Mouse (Mus musculus) liver, embryonic 11.5 days (tissue): ENCODE measurements at regions not wholly inside any gene's neighbourhood (a gene's known extent, or its start where the extent isn't known, plus 50 kb on each side); places are given as distances from the start of the nearest gene placed in this dataset.

Experiments used
- ATAC-seq: fragments of 200-750 bp; cut with Nextera tagmentation; replicated peaks from 2 replicates; pipeline ENCODE4 v1.8.0; 2017; ENCODE audit warnings: moderate number of reproducible peaks, mild to moderate bottlenecking, moderate TSS enrichment, moderate library complexity; ENCODE audit not compliant: low FRiP score
- DNase-seq: peaks from one replicate; pipeline ENCODE4 v3.0.0-alpha.2; 2017; ENCODE audit warnings: low spot score
- H3K27ac ChIP-seq: fragments of 300-500 bp; sonication (generic); 2 replicates; pipeline ENCODE4 v1.5.1; 2014; ENCODE audit warnings: mild to moderate bottlenecking, low read depth, low read length, control low read depth
- H3K27me3 ChIP-seq: fragments of 300-500 bp; sonication (generic); replicated peaks from 2 replicates; pipeline ENCODE4 v1.6.1; 2014; ENCODE audit warnings: low read length, mixed read lengths; ENCODE audit not compliant: control insufficient read depth, insufficient read depth
- H3K36me3 ChIP-seq: fragments of 300-500 bp; sonication (generic); 2 replicates; pipeline ENCODE4 v1.6.1; 2014; ENCODE audit warnings: mild to moderate bottlenecking, low read length, moderate library complexity, mixed read lengths; ENCODE audit not compliant: control insufficient read depth, insufficient read depth
- H3K4me1 ChIP-seq: fragments of 300-500 bp; sonication (generic); replicated peaks from 2 replicates; pipeline ENCODE4 v1.6.1; 2014; ENCODE audit warnings: low read length, mixed read lengths; ENCODE audit not compliant: control insufficient read depth, insufficient read depth
- H3K4me2 ChIP-seq: fragments of 300-500 bp; sonication (generic); 2 replicates; pipeline ENCODE4 v1.6.1; 2014; ENCODE audit warnings: mild to moderate bottlenecking, control low read depth, moderate library complexity
- H3K4me3 ChIP-seq: fragments of 300-500 bp; sonication (generic); 2 replicates; pipeline ENCODE4 v1.5.1; 2014; ENCODE audit warnings: low read depth, low read length, control low read depth
- H3K9ac ChIP-seq: fragments of 300-500 bp; sonication (generic); 2 replicates; pipeline ENCODE4 v1.6.1; 2014; ENCODE audit warnings: low read depth, low read length, control low read depth
- H3K9me3 ChIP-seq: fragments of 300-500 bp; sonication (generic); 2 replicates; pipeline ENCODE4 v1.6.1; 2016; ENCODE audit warnings: low read length, inconsistent platforms, mixed read lengths; ENCODE audit not compliant: control insufficient read depth
- WGBS: fragments of 180-500 bp; shearing (Covaris S2); extraction: QIAGEN DNeasy Blood & Tissue Kit; methylation state at CpG from one replicate; pipeline ENCODE4 v1.1.7; 2014; 5-methylcytosine and 5-hydroxymethylcytosine counted together

DNA sequence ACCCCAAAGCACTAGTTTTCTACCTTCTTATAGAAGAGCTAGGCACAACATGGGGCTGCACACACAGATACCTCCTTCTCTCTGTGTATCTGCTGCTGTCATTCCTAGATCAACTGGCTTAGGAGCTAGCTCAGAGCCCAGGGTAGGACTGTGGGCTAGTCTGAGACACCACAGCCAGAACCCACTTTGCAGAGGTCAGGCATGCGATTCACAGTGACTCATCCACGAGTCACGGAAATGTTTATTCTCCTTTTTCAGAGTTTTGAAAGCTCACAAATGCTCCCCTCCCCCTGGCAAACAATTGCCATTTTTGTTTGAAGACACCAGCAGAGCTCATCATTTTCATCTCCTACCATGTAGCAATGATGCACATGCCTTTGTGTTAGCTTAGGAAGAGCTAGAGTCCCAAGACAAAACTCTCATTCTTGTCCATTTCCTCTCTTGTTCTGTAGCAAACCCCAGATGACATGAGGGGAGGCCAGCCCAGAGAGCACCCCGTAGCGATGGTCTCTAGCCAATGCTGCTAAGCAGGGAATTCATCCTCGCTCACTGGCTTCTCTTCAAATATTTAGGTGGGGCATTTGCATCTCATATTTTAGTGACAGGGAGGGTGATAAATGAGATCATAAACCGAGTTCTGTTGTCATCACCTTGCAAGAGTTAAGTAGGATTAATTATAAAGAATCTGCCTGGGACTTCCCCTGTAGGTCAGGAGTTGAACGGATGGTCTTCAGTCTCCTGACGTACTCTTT lies 108.4 kb upstream of the Twist2 start:
- ATAC-seq (no peak), DNase-seq (no peak)
- H3K9me3 ChIP-seq, result no peaks in the 10 kb centered on the region
- no peak overlapping the region for H3K4me2 ChIP-seq
- WGBS, result 73% methylated on average over 9 of the region's 9 CpGs
- no peak overlapping the region for H3K27ac ChIP-seq
- H3K36me3 ChIP-seq, result no peaks in the 10 kb centered on the region
- H3K27me3 ChIP-seq, result no peaks in the 10 kb centered on the region
- H3K4me1 ChIP-seq, result no peaks in the 10 kb centered on the region
- H3K9ac ChIP-seq, result no peak overlapping the region
- no peak overlapping the region for H3K4me3 ChIP-seq

- no peak overlapping the region for H3K27ac ChIP-seq
- DNase-seq (no peak), ATAC-seq (no peak)
- no peak overlapping the region for H3K9ac ChIP-seq
- no peaks in the 10 kb centered on the region for H3K27me3 ChIP-seq
- no peak overlapping the region for H3K4me3 ChIP-seq
- no peaks in the 10 kb centered on the region for H3K36me3 ChIP-seq
- 71% methylated on average over 8 of the region's 8 CpGs for WGBS
- H3K9me3 ChIP-seq, result no peaks in the 10 kb centered on the region
- H3K4me1 ChIP-seq, result no peaks in the 10 kb centered on the region
- H3K4me2 ChIP-seq, result no peak overlapping the region
Observed at GRCm38 (mm10) chr1:91697053-91697452, 104.2 kb upstream of the Twist2 start.

- 87% methylated on average over 12 of the region's 12 CpGs for WGBS
- no peaks in the 10 kb centered on the region for H3K36me3 ChIP-seq
- ATAC-seq, result no peak
Observed at GRCm38 (mm10) chr1:91701475-91701874, 99.8 kb upstream of the Twist2 start.

GRCm38 (mm10) chr1:91702021-91702420 lies 99.2 kb upstream of the Twist2 start:
- DNase-seq (no peak), ATAC-seq (no peak)
- no peak overlapping the region for H3K4me3 ChIP-seq
- H3K9me3 ChIP-seq, result no peaks in the 10 kb centered on the region
- no peaks in the 10 kb centered on the region for H3K27me3 ChIP-seq
- no peaks in the 10 kb centered on the region for H3K4me1 ChIP-seq
- no peaks in the 10 kb centered on the region for H3K36me3 ChIP-seq
- no peak overlapping the region for H3K4me2 ChIP-seq
- H3K27ac ChIP-seq, result no peak overlapping the region
- H3K9ac ChIP-seq, result no peak overlapping the region
- 81% methylated on average over 6 of the region's 6 CpGs for WGBS

More at GRCm38 (mm10) chr1:91701475-91701874, 99.8 kb upstream of the Twist2 start:
- Histone ChIP-seq H3K27ac (no peak overlapping the region), H3K4me2 (no peak overlapping the region), H3K9me3 (no peaks in the 10 kb centered on the region), H3K9ac (no peak overlapping the region), H3K27me3 (no peaks in the 10 kb centered on the region), H3K4me3 (no peak overlapping the region), H3K4me1 (no peaks in the 10 kb centered on the region)
- no peak for DNase-seq

GRCm38 (mm10) chr1:91702737-91703136 lies 98.5 kb upstream of the Twist2 start:
- DNase-seq, result no peak

GRCm38 (mm10) chr1:91705451-91705850 lies 95.8 kb upstream of the Twist2 start:
- ATAC-seq, result no peak
- DNase-seq, result no peak
- Histone ChIP-seq H3K27ac (no peak overlapping the region), H3K36me3 (no peaks in the 10 kb centered on the region), H3K9me3 (no peaks in the 10 kb centered on the region), H3K9ac (no peak overlapping the region), H3K4me3 (no peak overlapping the region), H3K4me2 (no peak overlapping the region), H3K27me3 (no peaks in the 10 kb centered on the region), H3K4me1 (no peaks in the 10 kb centered on the region)
- 73% methylated on average over 9 of the region's 9 CpGs for WGBS

More at GRCm38 (mm10) chr1:91702737-91703136, 98.5 kb upstream of the Twist2 start:
- H3K9ac ChIP-seq, result no peak overlapping the region
- H3K27me3 ChIP-seq, result no peaks in the 10 kb centered on the region
- H3K9me3 ChIP-seq, result no peaks in the 10 kb centered on the region
- no peak overlapping the region for H3K4me3 ChIP-seq
- no peak for ATAC-seq
- H3K36me3 ChIP-seq, result no peaks in the 10 kb centered on the region
- no peak overlapping the region for H3K27ac ChIP-seq
- no peaks in the 10 kb centered on the region for H3K4me1 ChIP-seq
- no peak overlapping the region for H3K4me2 ChIP-seq

DNA sequence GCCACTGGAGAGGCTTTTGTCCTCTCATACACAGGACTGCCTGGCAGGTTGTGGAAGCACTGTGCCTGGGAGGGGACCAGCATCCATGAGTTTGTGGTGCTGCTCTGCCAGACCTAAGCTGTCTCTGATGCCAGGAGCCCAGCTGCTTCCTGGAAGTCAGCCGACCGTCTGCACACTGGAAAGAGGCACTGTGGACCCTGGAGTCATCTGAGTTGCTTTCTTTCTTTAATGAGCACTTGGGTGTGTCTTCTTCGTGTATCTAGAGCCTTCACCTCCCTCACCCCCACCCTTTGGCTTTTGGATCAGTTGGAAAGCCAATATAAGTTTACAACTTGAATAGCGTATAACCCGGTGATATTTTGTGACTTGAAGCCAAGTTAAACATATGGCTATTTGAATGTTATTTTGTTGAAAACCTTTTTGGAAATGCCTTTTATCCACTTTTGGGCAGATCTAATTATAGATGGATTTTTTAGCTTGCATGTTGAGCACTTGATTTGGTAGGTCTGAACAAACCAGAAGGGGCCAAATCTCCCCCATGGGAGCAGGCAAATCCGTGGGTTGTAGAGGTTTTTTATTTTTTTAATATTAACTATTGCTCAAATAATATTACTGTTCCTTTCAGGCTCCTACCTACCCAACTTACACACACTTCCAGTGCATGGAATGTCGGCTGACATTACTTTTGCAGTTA lies 92.6 kb upstream of the Twist2 start:
- Histone ChIP-seq H3K4me1 (no peaks in the 10 kb centered on the region), H3K4me2 (no peak overlapping the region), H3K9ac (no peak overlapping the region), H3K9me3 (no peaks in the 10 kb centered on the region), H3K27ac (no peak overlapping the region), H3K36me3 (no peaks in the 10 kb centered on the region), H3K4me3 (no peak overlapping the region), H3K27me3 (no peaks in the 10 kb centered on the region)
- ATAC-seq (no peak), DNase-seq (peak; percentile 14)
- 70% methylated on average over 7 of the region's 7 CpGs for WGBS

GRCm38 (mm10) chr1:91709244-91709600 lies 92.0 kb upstream of the Twist2 start:
- 79% methylated on average over 1 of the region's 1 CpGs for WGBS
- H3K27ac ChIP-seq, result no peak overlapping the region
- no peak for DNase-seq
- no peaks in the 10 kb centered on the region for H3K4me1 ChIP-seq
- ATAC-seq, result no peak
- no peaks in the 10 kb centered on the region for H3K36me3 ChIP-seq
- H3K9me3 ChIP-seq, result no peaks in the 10 kb centered on the region
- no peak overlapping the region for H3K4me3 ChIP-seq
- H3K9ac ChIP-seq, result no peak overlapping the region
- no peak overlapping the region for H3K4me2 ChIP-seq
- no peaks in the 10 kb centered on the region for H3K27me3 ChIP-seq

DNA sequence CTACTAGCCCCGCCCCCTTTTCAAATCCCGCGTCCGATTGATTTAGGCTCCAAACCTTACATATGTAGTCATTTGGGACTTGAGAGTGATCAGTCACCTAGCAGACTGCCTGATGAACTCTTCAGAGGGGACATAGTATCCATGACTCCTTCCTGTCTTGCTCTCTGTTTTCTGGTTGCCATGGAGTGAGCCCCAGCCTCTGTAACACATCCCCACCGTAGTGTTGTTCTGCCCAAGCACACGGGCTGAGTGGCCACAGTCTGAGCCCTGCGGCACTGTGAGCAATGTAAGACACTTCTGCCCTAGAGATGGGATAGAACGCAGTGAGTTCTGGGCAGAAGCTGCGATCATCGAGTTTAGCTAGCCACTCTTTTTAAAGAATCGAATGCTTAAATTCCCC lies 88.1 kb upstream of the Twist2 start:
- Histone ChIP-seq H3K27me3 (no peaks in the 10 kb centered on the region), H3K4me3 (no peak overlapping the region), H3K27ac (no peak overlapping the region), H3K9me3 (no peaks in the 10 kb centered on the region), H3K36me3 (no peaks in the 10 kb centered on the region), H3K9ac (no peak overlapping the region), H3K4me1 (no peaks in the 10 kb centered on the region), H3K4me2 (no peak overlapping the region)
- whole genome bisulfite sequencing, result 86% methylated on average over 11 of the region's 11 CpGs
- DNase-seq (no peak), ATAC-seq (no peak)
